Mouse (Mus musculus): ENCODE measurements around the gene Prkcb.
A peak's percentile ranks its signal among the peaks of the same experiment; 100 is the strongest.

Gene Prkcb

GRCm38 (mm10) chr7:122402041-122402440 is 113.5 kb downstream of the Prkcb start:
- Histone ChIP-seq H3K36me3 (ENCODE audit: control insufficient read depth, insufficient read depth, low read length, poor library complexity, severe bottlenecking) (no peaks in the 10 kb centered on the region; the same call in 1 of the 2 replicates), H3K27me3 (ENCODE audit: control insufficient read depth, insufficient read depth, low read length, poor library complexity, severe bottlenecking) (no peaks in the 10 kb centered on the region)
- peak; percentile 75 for DNase-seq (ENCODE audit: low read depth, low spot score)

- Histone ChIP-seq H3K36me3 (ENCODE audit: control insufficient read depth, insufficient read depth, low read length, poor library complexity, severe bottlenecking) (peaks cover under 1% of the 10 kb centered on the region; the same call in 1 of the 2 replicates), H3K27me3 (ENCODE audit: control insufficient read depth, insufficient read depth, low read length, poor library complexity, severe bottlenecking) (no peaks in the 10 kb centered on the region)
- peak; percentile 20 for DNase-seq (ENCODE audit: low read depth, low spot score)
These were observed 114.8 kb downstream of the Prkcb start for GRCm38 (mm10) chr7:122403343-122403742.

GRCm38 (mm10) chr7:122404571-122405393 is 116.2 kb downstream of the Prkcb start:
- peaks cover 1% of the 10 kb centered on the region; the same call in 1 of the 2 replicates for H3K36me3 ChIP-seq (ENCODE audit: control insufficient read depth, insufficient read depth, low read length, poor library complexity, severe bottlenecking)
- peak; percentile 39 for DNase-seq (ENCODE audit: low read depth, low spot score)
- H3K27me3 ChIP-seq (ENCODE audit: control insufficient read depth, insufficient read depth, low read length, poor library complexity, severe bottlenecking), result no peaks in the 10 kb centered on the region

- Histone ChIP-seq H3K27me3 (ENCODE audit: control insufficient read depth, insufficient read depth, low read length, poor library complexity, severe bottlenecking) (no peaks in the 10 kb centered on the region), H3K36me3 (ENCODE audit: control insufficient read depth, insufficient read depth, low read length, poor library complexity, severe bottlenecking) (peaks cover 1% of the 10 kb centered on the region)
- no peak for DNase-seq (ENCODE audit: low read depth, low spot score)
These were observed 118.1 kb downstream of the Prkcb start for GRCm38 (mm10) chr7:122406625-122407024.

GRCm38 (mm10) chr7:122409945-122410344 is 121.4 kb downstream of the Prkcb start:
- Histone ChIP-seq H3K36me3 (ENCODE audit: control insufficient read depth, insufficient read depth, low read length, poor library complexity, severe bottlenecking) (peaks cover 1% of the 10 kb centered on the region), H3K27me3 (ENCODE audit: control insufficient read depth, insufficient read depth, low read length, poor library complexity, severe bottlenecking) (no peaks in the 10 kb centered on the region)
- peak; percentile 34 for DNase-seq (ENCODE audit: low read depth, low spot score)

GRCm38 (mm10) chr7:122410873-122411272 is 122.3 kb downstream of the Prkcb start:
- Histone ChIP-seq H3K27me3 (ENCODE audit: control insufficient read depth, insufficient read depth, low read length, poor library complexity, severe bottlenecking) (no peaks in the 10 kb centered on the region), H3K36me3 (ENCODE audit: control insufficient read depth, insufficient read depth, low read length, poor library complexity, severe bottlenecking) (peaks cover 1% of the 10 kb centered on the region)
- DNase-seq (ENCODE audit: low read depth, low spot score), result no peak

- DNase-seq (ENCODE audit: low read depth, low spot score), result no peak
- peaks cover 1% of the 10 kb centered on the region; the same call in 1 of the 2 replicates for H3K36me3 ChIP-seq (ENCODE audit: control insufficient read depth, insufficient read depth, low read length, poor library complexity, severe bottlenecking)
- H3K27me3 ChIP-seq (ENCODE audit: control insufficient read depth, insufficient read depth, low read length, poor library complexity, severe bottlenecking), result no peaks in the 10 kb centered on the region
These were observed 124.7 kb downstream of the Prkcb start for GRCm38 (mm10) chr7:122413231-122413630.

GRCm38 (mm10) chr7:122414146-122414545 is 125.6 kb downstream of the Prkcb start:
- Histone ChIP-seq H3K27me3 (ENCODE audit: control insufficient read depth, insufficient read depth, low read length, poor library complexity, severe bottlenecking) (no peaks in the 10 kb centered on the region), H3K36me3 (ENCODE audit: control insufficient read depth, insufficient read depth, low read length, poor library complexity, severe bottlenecking) (no peaks in the 10 kb centered on the region; the same call in 1 of the 2 replicates)
- DNase-seq (ENCODE audit: low read depth, low spot score), result peak; percentile 32

GRCm38 (mm10) chr7:122414608-122415007 is 126.1 kb downstream of the Prkcb start:
- Histone ChIP-seq H3K36me3 (ENCODE audit: control insufficient read depth, insufficient read depth, low read length, poor library complexity, severe bottlenecking) (no peaks in the 10 kb centered on the region; the same call in 1 of the 2 replicates), H3K27me3 (ENCODE audit: control insufficient read depth, insufficient read depth, low read length, poor library complexity, severe bottlenecking) (no peaks in the 10 kb centered on the region)
- no peak for DNase-seq (ENCODE audit: low read depth, low spot score)

GRCm38 (mm10) chr7:122415387-122415786 is 126.8 kb downstream of the Prkcb start:
- no peaks in the 10 kb centered on the region; the same call in 1 of the 2 replicates for H3K36me3 ChIP-seq (ENCODE audit: control insufficient read depth, insufficient read depth, low read length, poor library complexity, severe bottlenecking)
- no peak for DNase-seq (ENCODE audit: low read depth, low spot score)
- no peaks in the 10 kb centered on the region for H3K27me3 ChIP-seq (ENCODE audit: control insufficient read depth, insufficient read depth, low read length, poor library complexity, severe bottlenecking)

GRCm38 (mm10) chr7:122415904-122416303 is 127.4 kb downstream of the Prkcb start:
- no peak for DNase-seq (ENCODE audit: low read depth, low spot score)
- no peaks in the 10 kb centered on the region; the same call in 1 of the 2 replicates for H3K36me3 ChIP-seq (ENCODE audit: control insufficient read depth, insufficient read depth, low read length, poor library complexity, severe bottlenecking)
- no peaks in the 10 kb centered on the region for H3K27me3 ChIP-seq (ENCODE audit: control insufficient read depth, insufficient read depth, low read length, poor library complexity, severe bottlenecking)

- Histone ChIP-seq H3K36me3 (ENCODE audit: control insufficient read depth, insufficient read depth, low read length, poor library complexity, severe bottlenecking) (no peaks in the 10 kb centered on the region), H3K27me3 (ENCODE audit: control insufficient read depth, insufficient read depth, low read length, poor library complexity, severe bottlenecking) (no peaks in the 10 kb centered on the region)
- DNase-seq (ENCODE audit: low read depth, low spot score), result no peak
These were observed 130.0 kb downstream of the Prkcb start for GRCm38 (mm10) chr7:122418551-122418950.

- no peak for DNase-seq (ENCODE audit: low read depth, low spot score)
- Histone ChIP-seq H3K27me3 (ENCODE audit: control insufficient read depth, insufficient read depth, low read length, poor library complexity, severe bottlenecking) (no peaks in the 10 kb centered on the region), H3K36me3 (ENCODE audit: control insufficient read depth, insufficient read depth, low read length, poor library complexity, severe bottlenecking) (peaks cover 6% of the 10 kb centered on the region)
These were observed 135.3 kb downstream of the Prkcb start for GRCm38 (mm10) chr7:122423816-122424215.

GRCm38 (mm10) chr7:122429134-122429533 is 140.6 kb downstream of the Prkcb start:
- peaks cover 7% of the 10 kb centered on the region for H3K36me3 ChIP-seq (ENCODE audit: control insufficient read depth, insufficient read depth, low read length, poor library complexity, severe bottlenecking)
- no peaks in the 10 kb centered on the region for H3K27me3 ChIP-seq (ENCODE audit: control insufficient read depth, insufficient read depth, low read length, poor library complexity, severe bottlenecking)
- DNase-seq (ENCODE audit: low read depth, low spot score), result no peak

- DNase-seq (ENCODE audit: low read depth, low spot score), result no peak
- Histone ChIP-seq H3K27me3 (ENCODE audit: control insufficient read depth, insufficient read depth, low read length, poor library complexity, severe bottlenecking) (no peaks in the 10 kb centered on the region), H3K36me3 (ENCODE audit: control insufficient read depth, insufficient read depth, low read length, poor library complexity, severe bottlenecking) (peaks cover 3% of the 10 kb centered on the region; the same call in 1 of the 2 replicates)
These were observed 143.8 kb downstream of the Prkcb start for GRCm38 (mm10) chr7:122432401-122432800.

All from splenic B cell, adult 2 months (primary cell).